Comparison of ENCODE assay signal across 26 mouse cellular contexts in genomic region chr11:95352686-95353085, GRCm38 (mm10). TPM values are rescaled to one million over a fixed set of nuclear protein-coding genes. Genes with fewer than 3 reads are reported as not detected.
A peak's percentile ranks its signal among the peaks of the same experiment; 100 is the strongest.
DNase-seq lines count a peak whose midpoint lies in the region; ATAC-seq and TF ChIP-seq lines count a peak whose summit lies in the region.
"Had no signal": no experiment of that assay in that cellular context is flagged by ENCODE, and none has a peak within 500 bp of the region (broad histone marks: within the 10 kb centered on the region; RNA-seq: fewer than 3 reads in every experiment).

No protein-coding gene starts in this region.

- TF ChIP-seq POLR2A in thymus, adult 2 months (IDR thresholded peaks at IDR 0.05; ENCODE audit: control insufficient read depth, extremely low read depth, insufficient read depth, low read length, poor library complexity), result no peak
- TF ChIP-seq POLR2A in bone marrow, adult 2 months (IDR thresholded peaks at IDR 0.05; ENCODE audit: borderline replicate concordance, control insufficient read depth, low read depth, low read length), result no peak

- WGBS in thymus, adult 2 months, result 49% methylated on average over 2 of the region's 2 CpGs
- WGBS in bone marrow, adult 2 months, result 44% methylated on average over 2 of the region's 2 CpGs
- 58% methylated on average over 2 of the region's 2 CpGs for WGBS in liver, embryonic 16.5 days (ENCODE audit: insufficient replicate concordance)

- peak overlapping the region; percentile 15; the same call in 1 of the 2 replicates for H3K4me2 ChIP-seq in liver, embryonic 16.5 days (ENCODE audit: low read depth, low read length)
- H3K4me2 ChIP-seq: forebrain, embryonic 12.5 days; heart, embryonic 15.5 days; hindbrain, embryonic 14.5 days; limb, embryonic 12.5 days; midbrain, embryonic 13.5 days had no signal

- ATAC-seq in liver, embryonic 16.5 days (ENCODE audit: low read depth), result no peak
- ATAC-seq: inflammation-experienced regulatory T-cells, adult 6 months; midbrain, embryonic 13.5 days had no signal

- H3K27me3 ChIP-seq in thymus, adult 2 months (ENCODE audit: control insufficient read depth, insufficient read depth, low read length), result no peaks in the 10 kb centered on the region
- H3K27me3 ChIP-seq in liver, embryonic 16.5 days (ENCODE audit: control insufficient read depth, insufficient read depth, low read depth, low read length), result no peaks in the 10 kb centered on the region
- H3K27me3 ChIP-seq: forebrain, embryonic 12.5 days; heart, embryonic 15.5 days; limb, embryonic 12.5 days; midbrain, embryonic 13.5 days had no signal

- peak; percentile 17; the same call in 1 of the 2 replicates for TF ChIP-seq CTCF in layer of hippocampus, adult 2 months (conservative IDR thresholded peaks at IDR 0.05)
- TF ChIP-seq CTCF in thymus, adult 2 months (IDR thresholded peaks at IDR 0.05; ENCODE audit: borderline replicate concordance, control insufficient read depth, extremely low read depth, insufficient read depth, low read length, poor library complexity), result no peak
- TF ChIP-seq CTCF in bone marrow, adult 2 months (IDR thresholded peaks at IDR 0.05; ENCODE audit: control insufficient read depth, insufficient read depth, low read length), result no peak

- no peaks in the 10 kb centered on the region for H3K9me3 ChIP-seq in liver, embryonic 16.5 days (replicated peaks; ENCODE audit: control insufficient read depth, low read length)
- H3K9me3 ChIP-seq: forebrain, embryonic 12.5 days; heart, embryonic 15.5 days; limb, embryonic 12.5 days; megakaryocyte, embryonic 14.5 days; midbrain, embryonic 13.5 days had no signal

- H3K4me1 ChIP-seq in thymus, adult 2 months (replicated peaks; ENCODE audit: control insufficient read depth, insufficient read depth, low read length), result peaks cover 59% of the 10 kb centered on the region
- peaks cover 18% of the 10 kb centered on the region for H3K4me1 ChIP-seq in bone marrow, adult 2 months (ENCODE audit: control insufficient read depth, insufficient read depth, low read length)
- peaks cover 70% of the 10 kb centered on the region for H3K4me1 ChIP-seq in liver, embryonic 16.5 days (ENCODE audit: control insufficient read depth, low read depth, low read length)

- no peak overlapping the region for H3K27ac ChIP-seq in layer of hippocampus, adult 2 months
- H3K27ac ChIP-seq in thymus, adult 2 months (ENCODE audit: control insufficient read depth, insufficient read depth, low read length), result peak overlapping the region; percentile 70; the same call in 1 of the 2 replicates
- H3K27ac ChIP-seq in bone marrow, adult 2 months (ENCODE audit: control insufficient read depth, insufficient read depth, low read depth, low read length, poor library complexity), result peak overlapping the region; percentile 65; the same call in 1 of the 2 replicates
- H3K27ac ChIP-seq in liver, embryonic 16.5 days (ENCODE audit: low read length), result peak overlapping the region; percentile 68
- H3K27ac ChIP-seq: forebrain, embryonic 12.5 days; heart, embryonic 15.5 days; hindbrain, embryonic 14.5 days; limb, embryonic 12.5 days; midbrain, embryonic 13.5 days had no signal

- no peak overlapping the region for H3K9ac ChIP-seq in liver, embryonic 16.5 days (ENCODE audit: low read depth, low read length)
- H3K9ac ChIP-seq: forebrain, embryonic 12.5 days; heart, embryonic 15.5 days; hindbrain, embryonic 14.5 days; limb, embryonic 12.5 days; midbrain, embryonic 13.5 days had no signal

- no peak overlapping the region for H3K4me3 ChIP-seq in layer of hippocampus, adult 2 months
- H3K4me3 ChIP-seq in thymus, adult 2 months (ENCODE audit: control insufficient read depth, insufficient read depth, low read length), result no peak overlapping the region
- no peak overlapping the region for H3K4me3 ChIP-seq in bone marrow, adult 2 months (replicated peaks; ENCODE audit: control insufficient read depth, low read depth, low read length)
- 0 out of 2 replicates have a peak overlapping the region, but pooled peaks have one; percentile 3 for H3K4me3 ChIP-seq in liver, embryonic 16.5 days (ENCODE audit: low read depth, low read length)
- H3K4me3 ChIP-seq: forebrain, embryonic 12.5 days; heart, embryonic 15.5 days; limb, embryonic 12.5 days; megakaryocyte, embryonic 14.5 days; midbrain, embryonic 13.5 days had no signal

- peaks cover 17% of the 10 kb centered on the region for H3K36me3 ChIP-seq in thymus, adult 2 months (ENCODE audit: control insufficient read depth, insufficient read depth, low read length)
- peaks cover 68% of the 10 kb centered on the region for H3K36me3 ChIP-seq in liver, embryonic 16.5 days (ENCODE audit: control insufficient read depth, insufficient read depth)
- H3K36me3 ChIP-seq: forebrain, embryonic 12.5 days; heart, embryonic 15.5 days; midbrain, embryonic 13.5 days had no signal

- DNase-seq in layer of hippocampus, adult 2 months (ENCODE audit: low spot score in 2 of 2), result no peak
- DNase-seq in layer of hippocampus, adult 8-10 months (ENCODE audit: low spot score in 2 of 2), result no peak
- peak; percentile 39 for DNase-seq in thymus, adult 2 months
- DNase-seq in thymus, postnatal 36 days, result no peak
- DNase-seq in ovary, postnatal 14 days (ENCODE audit: low spot score), result no peak
- DNase-seq: adrenal gland, postnatal 25 days; cerebellum, adult 9-10 months; gastrocnemius, postnatal 25 days; heart, adult 18-20 months; heart, postnatal 36 days; kidney, adult 8-10 months; kidney, postnatal 14 days; layer of hippocampus, postnatal 36 days; lung, adult 2 months; lung, postnatal 36 days; right cerebral cortex, adult 18-20 months; right cerebral cortex, postnatal 4 days had no signal

RNA-seq across cellular contexts. Expression of gene Fam117a, which starts 15.9 kb away (rescaled TPM):
- total RNA-seq in layer of hippocampus, adult 2 months (2021), result 1 to 10 TPM; 4.1 to 6.0 TPM
- total RNA-seq in layer of hippocampus, adult 8-10 months (2022), result 10 to 100 TPM in 1 of 4 experiments, 1 to 10 TPM in 3; 6.0 to 13.3 (median 7.4) TPM
- 204 and 224 TPM in 2 replicates for polyA plus RNA-seq in thymus, adult 2 months (2012; rRNA removed)
- polyA plus RNA-seq in bone marrow, adult 2 months (2011; ENCODE audit: insufficient read depth, insufficient read length, low replicate concordance, missing spikeins), result 167 and 178 TPM in 2 replicates
- 73.5 and 81.3 TPM in 2 replicates for polyA plus RNA-seq in liver, embryonic 16.5 days (2015; fragmentation: Nextera tagmentation; extraction: Ambion mirVana)

RNA-seq across cellular contexts. Expression of gene Slc35b1, which starts 31.8 kb away (rescaled TPM):
- total RNA-seq in layer of hippocampus, adult 2 months (2021), result 10 to 100 TPM; 64.4 to 69.2 TPM
- 10 to 100 TPM; 59.4 to 78.3 (median 73.1) TPM for total RNA-seq in layer of hippocampus, adult 8-10 months (2022)
- 89.3 and 107 TPM in 2 replicates for polyA plus RNA-seq in thymus, adult 2 months (2012; rRNA removed)
- polyA plus RNA-seq in bone marrow, adult 2 months (2011; ENCODE audit: insufficient read depth, insufficient read length, low replicate concordance, missing spikeins), result 34.9 and 49.3 TPM in 2 replicates
- 37.7 and 40.5 TPM in 2 replicates for polyA plus RNA-seq in liver, embryonic 16.5 days (2015; fragmentation: Nextera tagmentation; extraction: Ambion mirVana)

RNA-seq across cellular contexts. Expression of gene Kat7, which starts 42.6 kb away (rescaled TPM):
- total RNA-seq in layer of hippocampus, adult 2 months (2021), result 10 to 100 TPM; 83.3 to 85.7 TPM
- total RNA-seq in layer of hippocampus, adult 8-10 months (2022), result 10 to 100 TPM; 73.3 to 86.4 (median 84.0) TPM
- 55.5 and 64.8 TPM in 2 replicates for polyA plus RNA-seq in thymus, adult 2 months (2012; rRNA removed)
- polyA plus RNA-seq in bone marrow, adult 2 months (2011; ENCODE audit: insufficient read depth, insufficient read length, low replicate concordance, missing spikeins), result 26.3 and 39.0 TPM in 2 replicates
- 29.4 and 31.2 TPM in 2 replicates for polyA plus RNA-seq in liver, embryonic 16.5 days (2015; fragmentation: Nextera tagmentation; extraction: Ambion mirVana)
